Mouse (Mus musculus): ENCODE results near the gene Gstp2. TPM values are rescaled to one million over a fixed set of nuclear protein-coding genes. Genes with fewer than 3 reads are reported as not detected.
"Not testable (repeated sequence)": the region's sequence is repeated elsewhere in the genome, so short reads cannot be mapped to it uniquely, and the experiment has no call there.

The Gstp2 gene
- polyA plus RNA-seq, 1 experiment from 2014 or later: 8.3 TPM

DNA sequence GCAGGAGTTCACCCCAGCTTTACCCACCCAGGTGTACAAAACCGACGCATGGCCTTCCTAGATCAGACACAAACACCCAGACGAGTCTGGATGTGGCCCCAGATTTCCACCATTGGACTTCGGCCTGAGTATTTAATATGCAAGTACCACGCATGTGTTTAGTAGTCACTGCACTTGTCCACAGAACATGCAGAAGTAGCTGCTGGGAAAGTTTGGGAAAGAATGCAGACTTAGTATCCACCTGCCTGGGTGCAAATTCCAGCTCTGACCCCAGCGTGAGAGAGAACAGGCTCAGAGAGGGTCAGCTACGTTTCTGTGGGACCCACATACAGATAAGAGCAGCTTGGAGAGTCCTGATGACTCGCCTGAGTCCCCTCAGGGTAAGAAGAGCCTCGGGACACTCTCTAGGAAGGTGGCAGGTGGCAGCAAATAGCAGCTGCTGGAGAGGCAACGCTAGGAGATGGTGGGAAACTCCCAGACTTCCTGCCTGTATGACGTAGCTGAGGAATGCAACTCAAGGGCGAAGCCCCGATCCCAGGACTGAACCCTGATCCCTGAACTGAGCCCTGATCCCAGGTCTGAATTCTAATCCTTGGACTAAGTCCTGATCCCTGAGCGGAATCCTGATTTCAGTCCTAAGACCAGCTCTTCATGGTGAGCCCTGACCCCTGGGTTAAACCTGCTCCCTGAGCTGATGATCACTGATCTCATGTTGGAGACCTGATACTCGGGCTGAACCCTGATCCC lies 10.3 kb upstream of the Gstp2 start:
- Histone ChIP-seq H3K36me3 (no peaks in the 10 kb centered on the region), H3K4me1 (no peaks in the 10 kb centered on the region), H3K9ac (no peak overlapping the region), H3K27me3 (no peaks in the 10 kb centered on the region), H3K4me2 (replicated peaks) (no peak overlapping the region), H3K4me3 (no peak overlapping the region), H3K27ac (no peak overlapping the region), H3K9me3 (replicated peaks) (no peaks in the 10 kb centered on the region)
- WGBS: 65% methylated on average over 15 of the region's 15 CpGs
- no peak for ATAC-seq (ENCODE audit: low FRiP score)

DNA sequence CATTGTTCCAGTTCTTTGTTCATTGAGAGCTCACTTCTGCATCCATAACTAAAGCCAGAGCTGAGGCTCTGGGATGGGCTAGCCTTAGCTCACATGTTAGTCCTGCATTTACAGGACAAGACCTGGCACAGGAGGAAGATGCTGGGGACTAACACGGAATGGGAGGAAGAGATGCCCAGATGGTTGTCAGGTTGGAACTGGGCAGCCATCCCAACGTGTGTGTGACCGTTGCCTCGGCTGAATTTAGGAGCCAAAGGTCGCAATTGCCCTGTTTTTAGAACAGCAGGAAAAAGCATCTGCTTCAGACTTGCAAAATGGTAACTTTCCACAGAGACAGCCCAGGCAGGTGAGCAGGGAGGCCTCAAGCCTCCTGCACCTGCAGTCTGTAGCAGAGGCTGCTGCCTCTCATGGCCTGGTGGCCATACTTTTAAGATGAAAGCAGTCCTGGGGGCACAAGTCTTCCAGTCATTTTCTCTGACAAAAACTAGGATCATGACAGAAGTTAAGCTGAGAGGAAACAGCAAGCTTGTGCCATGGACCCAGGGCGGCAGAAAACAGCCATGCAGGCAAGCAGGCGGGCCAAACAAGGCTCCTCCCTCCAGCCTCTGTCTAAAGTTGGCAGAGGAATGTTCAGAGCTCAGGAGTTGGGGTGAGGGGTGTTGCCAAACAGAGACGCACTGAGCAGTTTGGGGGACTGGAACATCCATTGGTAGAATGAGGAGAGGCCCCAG lies 9.6 kb upstream of the Gstp2 start:
- H3K4me1 ChIP-seq: no peaks in the 10 kb centered on the region
- H3K4me3 ChIP-seq: no peak overlapping the region
- H3K4me2 ChIP-seq (replicated peaks): no peak overlapping the region
- no peaks in the 10 kb centered on the region for H3K9me3 ChIP-seq (replicated peaks)
- 73% methylated on average over 8 of the region's 8 CpGs for WGBS
- no peaks in the 10 kb centered on the region for H3K36me3 ChIP-seq
- ATAC-seq (ENCODE audit: low FRiP score): no peak
- no peak overlapping the region for H3K27ac ChIP-seq
- H3K9ac ChIP-seq: no peak overlapping the region
- no peaks in the 10 kb centered on the region for H3K27me3 ChIP-seq

DNA sequence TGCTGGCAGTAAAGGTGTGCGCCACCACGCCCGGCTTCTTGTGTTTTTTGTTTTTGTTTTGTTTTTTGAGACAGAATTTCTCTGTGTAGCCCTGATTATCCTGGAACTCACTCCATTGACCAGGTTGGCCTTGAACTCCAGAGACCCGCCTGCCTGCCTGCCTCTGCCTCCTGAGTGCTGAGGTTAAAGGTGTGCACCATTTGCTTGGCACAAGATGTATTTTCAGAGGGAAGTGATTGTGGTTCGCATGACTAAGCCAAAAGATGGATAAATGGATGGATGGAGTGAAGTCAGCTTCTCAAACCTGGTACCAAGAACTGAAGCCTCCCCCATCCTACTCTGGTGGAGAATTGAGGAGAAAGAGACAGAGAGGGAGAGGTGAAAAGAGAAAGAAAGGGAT lies 8.8 kb upstream of the Gstp2 start:
- no peak for ATAC-seq (ENCODE audit: low FRiP score)
- 86% methylated on average over 5 of the region's 5 CpGs for WGBS

DNA sequence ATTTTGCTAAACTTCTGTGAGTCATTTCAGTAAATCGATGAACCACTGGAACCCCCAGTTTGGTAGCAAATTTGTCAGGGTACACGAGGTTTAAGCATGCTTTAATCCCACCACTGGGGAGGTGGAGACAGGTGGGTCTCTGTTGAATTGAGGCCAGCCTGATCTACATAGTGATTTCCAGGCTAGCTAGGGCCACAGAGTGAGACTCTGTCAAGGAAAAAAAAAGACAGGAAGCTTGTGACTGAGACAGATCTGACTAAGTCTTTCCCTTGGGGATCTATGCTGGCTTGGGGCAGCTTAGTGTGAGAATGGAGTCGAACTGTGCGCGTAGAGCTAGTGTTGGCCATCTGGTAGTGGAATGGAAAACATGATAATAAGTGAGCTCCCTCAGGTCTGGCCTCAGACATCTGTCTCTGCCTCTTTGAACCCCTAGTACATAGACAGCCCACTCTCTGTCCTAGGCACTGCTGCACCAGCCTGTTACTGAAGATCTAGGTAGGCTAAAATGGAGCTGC lies 6.8 kb upstream of the Gstp2 start:
- H3K9ac ChIP-seq: no peak overlapping the region
- ATAC-seq (ENCODE audit: low FRiP score): no peak
- H3K27ac ChIP-seq: no peak overlapping the region
- no peaks in the 10 kb centered on the region for H3K9me3 ChIP-seq (replicated peaks)
- no peak overlapping the region for H3K4me3 ChIP-seq
- H3K4me1 ChIP-seq: no peaks in the 10 kb centered on the region
- 79% methylated on average over 5 of the region's 5 CpGs for WGBS
- H3K4me2 ChIP-seq (replicated peaks): no peak overlapping the region
- H3K27me3 ChIP-seq: no peaks in the 10 kb centered on the region
- no peaks in the 10 kb centered on the region for H3K36me3 ChIP-seq

More for the DNA sequence above, 8.8 kb upstream of the Gstp2 start:
- Histone ChIP-seq H3K36me3 (no peaks in the 10 kb centered on the region), H3K9ac (no peak overlapping the region), H3K27ac (no peak overlapping the region), H3K4me3 (no peak overlapping the region), H3K27me3 (no peaks in the 10 kb centered on the region), H3K9me3 (replicated peaks) (no peaks in the 10 kb centered on the region), H3K4me1 (no peaks in the 10 kb centered on the region), H3K4me2 (replicated peaks) (no peak overlapping the region)

DNA sequence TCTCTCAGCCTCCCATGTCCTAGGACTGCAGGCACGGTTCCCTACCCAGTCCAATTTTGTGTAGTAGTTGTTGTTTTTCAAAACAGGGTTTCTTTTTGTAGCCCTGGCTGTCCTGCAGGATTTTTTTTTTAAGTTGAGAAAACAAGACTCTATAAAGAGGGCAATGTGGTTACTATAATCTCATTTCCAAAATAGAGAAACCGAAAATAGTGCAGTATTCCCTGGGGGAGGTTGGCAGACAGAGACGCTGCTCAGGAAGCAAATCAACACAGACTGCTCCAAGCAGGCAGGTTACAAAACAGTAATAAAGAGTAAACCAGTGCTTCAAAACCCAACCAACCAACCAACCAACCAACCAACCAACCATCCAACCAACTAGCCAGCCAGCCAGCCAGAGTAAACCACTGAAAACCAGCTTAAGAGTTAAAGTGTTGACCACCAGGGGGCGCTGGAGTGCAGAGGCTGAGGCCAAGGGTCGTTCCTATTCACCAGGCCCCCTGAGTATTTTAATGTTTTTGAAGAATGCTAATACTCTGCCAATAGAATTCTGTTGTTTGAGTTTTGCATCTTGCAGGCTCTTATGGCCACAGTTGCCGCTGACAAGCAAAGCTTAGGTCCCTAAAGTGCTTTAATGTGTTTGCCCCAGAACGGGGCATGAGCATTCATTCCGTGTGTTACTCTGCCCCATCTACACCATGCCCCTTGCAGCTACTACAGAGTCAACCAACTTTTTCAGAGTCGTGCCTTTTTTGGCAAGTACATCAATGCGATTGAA lies 6.1 kb upstream of the Gstp2 start:
- no peaks in the 10 kb centered on the region for H3K36me3 ChIP-seq
- H3K27ac ChIP-seq: no peak overlapping the region
- no peak overlapping the region for H3K9ac ChIP-seq
- H3K4me1 ChIP-seq: no peaks in the 10 kb centered on the region
- ATAC-seq (ENCODE audit: low FRiP score): no peak
- no peak overlapping the region for H3K4me2 ChIP-seq (replicated peaks)
- no peak overlapping the region for H3K4me3 ChIP-seq
- H3K27me3 ChIP-seq: no peaks in the 10 kb centered on the region
- H3K9me3 ChIP-seq (replicated peaks): no peaks in the 10 kb centered on the region
- 51% methylated on average over 10 of the region's 10 CpGs for WGBS

DNA sequence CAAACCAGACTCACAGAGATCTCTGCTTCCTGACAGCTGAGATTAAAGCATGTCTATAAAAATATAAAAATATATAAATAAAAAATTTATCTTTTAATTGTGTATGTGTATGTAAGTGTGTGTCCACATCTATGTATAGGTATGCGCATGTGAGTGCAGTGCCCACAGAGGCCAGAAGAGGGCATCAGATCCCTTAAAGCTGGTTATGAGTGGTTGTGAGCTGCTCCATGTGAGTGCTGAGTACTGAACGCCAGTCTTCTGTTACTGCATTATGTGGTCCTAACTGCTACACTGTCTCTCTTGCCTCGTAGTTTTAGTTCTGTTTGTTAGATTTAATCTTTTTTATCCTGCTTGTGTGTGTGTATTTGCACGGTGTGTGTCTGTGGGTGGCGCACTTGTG lies 5.2 kb upstream of the Gstp2 start:
- H3K27ac ChIP-seq: no peak overlapping the region
- 96% methylated on average over 5 of the region's 5 CpGs for WGBS

DNA sequence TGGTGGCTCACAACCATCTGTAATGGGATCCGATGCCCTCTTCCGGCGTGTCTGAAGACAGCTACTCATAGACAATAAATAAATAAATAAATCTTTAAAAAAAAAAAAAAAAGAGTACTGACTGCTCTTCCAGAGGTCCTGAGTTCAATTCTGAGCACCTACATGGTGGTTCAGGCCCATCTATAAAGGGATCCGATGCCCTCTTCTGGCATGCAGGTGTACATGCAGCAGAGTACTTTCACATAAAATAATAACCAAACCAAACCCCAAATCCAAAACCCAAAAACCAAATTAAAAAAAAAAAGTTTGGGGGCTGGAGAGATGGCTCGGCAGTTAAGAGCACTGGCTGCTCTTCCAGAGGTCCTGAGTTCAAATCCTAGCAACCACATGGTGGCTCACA lies 3.2 kb upstream of the Gstp2 start:
- H3K9me3 ChIP-seq (replicated peaks); H3K36me3 ChIP-seq; H3K4me3 ChIP-seq; H3K27me3 ChIP-seq; H3K27ac ChIP-seq; H3K9ac ChIP-seq; ATAC-seq (ENCODE audit: low FRiP score); H3K4me2 ChIP-seq (replicated peaks); H3K4me1 ChIP-seq: not testable (repeated sequence)
- 82% methylated on average over 5 of the region's 5 CpGs for WGBS

More for the DNA sequence above, 5.2 kb upstream of the Gstp2 start:
- no peak for ATAC-seq (ENCODE audit: low FRiP score)
- no peak overlapping the region for H3K9ac ChIP-seq
- H3K4me3 ChIP-seq: no peak overlapping the region
- H3K36me3 ChIP-seq: no peaks in the 10 kb centered on the region
- H3K4me2 ChIP-seq (replicated peaks): no peak overlapping the region
- no peaks in the 10 kb centered on the region for H3K27me3 ChIP-seq
- no peaks in the 10 kb centered on the region for H3K4me1 ChIP-seq
- H3K9me3 ChIP-seq (replicated peaks): no peaks in the 10 kb centered on the region

DNA sequence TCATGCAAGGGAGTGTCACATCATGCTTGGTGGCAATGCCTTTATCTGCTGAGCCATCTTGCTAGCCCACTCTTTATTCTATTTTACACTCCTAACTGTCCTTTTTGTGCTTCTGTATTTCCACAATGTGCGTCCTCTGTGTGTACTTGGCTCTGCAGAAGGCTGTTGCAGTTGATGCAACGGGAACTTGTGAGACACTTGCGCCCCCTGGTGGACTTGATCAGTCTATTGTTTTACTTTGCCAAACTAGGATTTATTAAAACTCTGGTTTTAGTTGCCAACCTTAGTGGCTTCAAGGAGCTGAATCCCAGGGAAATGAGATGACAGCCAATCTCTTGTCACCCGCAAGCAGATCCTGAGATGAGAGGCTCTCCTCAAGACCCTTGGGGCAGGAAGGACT lies 2.0 kb upstream of the Gstp2 start:
- ATAC-seq (ENCODE audit: low FRiP score): no peak
- Histone ChIP-seq H3K36me3 (no peaks in the 10 kb centered on the region), H3K9ac (no peak overlapping the region), H3K9me3 (replicated peaks) (no peaks in the 10 kb centered on the region), H3K4me3 (no peak overlapping the region), H3K4me2 (replicated peaks) (no peak overlapping the region), H3K4me1 (no peaks in the 10 kb centered on the region), H3K27me3 (no peaks in the 10 kb centered on the region; the same call in 1 of the 2 replicates), H3K27ac (no peak overlapping the region)
- 16% methylated on average over 4 of the region's 4 CpGs for WGBS

DNA sequence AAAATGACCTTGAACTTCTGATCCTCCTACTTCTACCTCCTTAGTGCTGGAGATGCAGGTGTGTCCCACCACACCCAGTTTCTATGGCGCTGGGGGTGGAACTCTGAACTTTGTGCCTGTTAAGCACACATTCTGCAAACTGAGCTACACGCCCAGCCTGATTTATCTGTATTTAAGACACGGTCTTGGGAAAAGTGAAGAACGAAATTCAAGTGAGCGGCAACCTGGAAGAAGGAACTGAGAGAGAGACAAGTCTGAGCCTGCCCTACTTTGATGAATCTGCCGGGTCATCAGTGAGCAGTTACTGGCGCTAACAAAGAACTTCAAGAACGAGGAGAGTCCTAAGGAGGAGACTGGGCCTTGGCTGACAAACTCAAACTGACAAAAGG lies 1.0 kb upstream of the Gstp2 start:
- WGBS: 87% methylated on average over 8 of the region's 8 CpGs
- Histone ChIP-seq H3K27ac (no peak overlapping the region), H3K4me3 (no peak overlapping the region), H3K9ac (no peak overlapping the region), H3K4me1 (no peaks in the 10 kb centered on the region), H3K9me3 (replicated peaks) (no peaks in the 10 kb centered on the region), H3K27me3 (no peaks in the 10 kb centered on the region; the same call in 1 of the 2 replicates), H3K36me3 (no peaks in the 10 kb centered on the region), H3K4me2 (replicated peaks) (no peak overlapping the region)
- no peak for ATAC-seq (ENCODE audit: low FRiP score)

DNA sequence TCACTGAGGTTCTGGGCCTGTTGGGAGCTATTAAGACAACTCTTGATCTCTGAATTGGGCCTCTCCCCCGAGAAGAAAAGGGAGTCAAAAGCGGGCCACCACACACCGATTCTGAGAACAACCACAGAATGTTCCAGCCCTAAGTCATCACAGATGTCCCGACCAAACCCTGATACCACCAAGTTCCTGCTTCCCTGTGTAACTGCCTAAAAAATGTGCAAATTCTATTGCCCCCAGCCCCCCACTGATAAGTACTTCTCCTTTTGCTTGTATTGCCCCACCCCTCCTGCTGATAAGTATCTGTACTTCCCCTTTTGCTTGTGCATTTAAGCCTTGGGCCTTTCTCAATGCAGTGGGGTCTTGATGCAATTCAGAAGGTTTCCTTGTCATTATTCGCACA lies 1.7 kb downstream of the Gstp2 start:
- WGBS: 92% methylated on average over 5 of the region's 5 CpGs
- not testable (repeated sequence) for ATAC-seq (ENCODE audit: low FRiP score); H3K4me3 ChIP-seq

DNA sequence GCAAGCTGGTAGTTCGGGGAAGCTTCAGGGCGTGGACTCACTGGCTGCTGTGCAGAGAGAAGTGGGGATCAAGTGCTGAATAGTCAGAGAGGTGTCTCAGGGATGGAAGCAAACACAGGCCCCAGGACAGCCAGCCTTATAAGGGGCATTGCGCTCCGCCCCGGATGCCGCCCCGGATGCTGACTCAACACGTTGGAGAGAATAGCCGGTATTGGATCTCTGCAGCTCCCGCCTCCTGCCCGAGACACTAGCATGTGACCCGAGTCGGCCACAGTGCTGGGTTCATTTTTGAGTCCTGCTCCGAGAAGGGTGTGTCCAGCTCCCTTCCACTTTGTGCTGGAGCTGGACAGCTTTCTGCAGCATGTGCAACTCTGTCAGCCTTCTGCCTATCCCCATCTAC lies 3.7 kb downstream of the Gstp2 start:
- Histone ChIP-seq H3K27ac (no peak overlapping the region), H3K27me3 (no peaks in the 10 kb centered on the region; the same call in 1 of the 2 replicates), H3K4me2 (replicated peaks) (no peak overlapping the region), H3K9me3 (replicated peaks) (no peaks in the 10 kb centered on the region), H3K9ac (no peak overlapping the region), H3K4me1 (peaks cover 11% of the 10 kb centered on the region), H3K36me3 (no peaks in the 10 kb centered on the region), H3K4me3 (no peak overlapping the region)
- 71% methylated on average over 14 of the region's 14 CpGs for WGBS
- ATAC-seq (ENCODE audit: low FRiP score): no peak

More for the DNA sequence above, 1.7 kb downstream of the Gstp2 start:
- H3K4me2 ChIP-seq (replicated peaks); H3K4me1 ChIP-seq; H3K27ac ChIP-seq; H3K9me3 ChIP-seq (replicated peaks); H3K36me3 ChIP-seq; H3K27me3 ChIP-seq; H3K9ac ChIP-seq: not testable (repeated sequence)

DNA sequence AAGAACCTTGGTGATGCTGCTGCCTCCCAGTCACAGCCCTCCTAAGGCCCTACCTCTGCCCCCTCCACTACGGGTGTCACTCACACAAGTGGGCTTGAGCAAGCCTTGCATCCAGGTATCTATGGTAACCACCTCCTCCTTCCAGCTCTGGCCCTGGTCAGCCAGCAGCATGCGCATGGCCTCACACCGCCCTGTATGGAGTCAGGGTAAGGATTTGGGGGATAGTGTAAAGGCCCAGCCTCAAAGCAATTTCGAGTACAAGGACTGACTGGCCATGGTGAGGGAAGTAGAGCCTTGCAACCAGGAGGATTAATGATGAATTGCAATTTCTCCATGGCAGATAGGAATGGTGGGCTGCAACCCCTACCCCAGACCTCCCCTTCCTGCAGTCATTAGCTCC lies 4.3 kb downstream of the Gstp2 start:
- H3K9me3 ChIP-seq (replicated peaks); ATAC-seq (ENCODE audit: low FRiP score); H3K27ac ChIP-seq; H3K4me2 ChIP-seq (replicated peaks); H3K36me3 ChIP-seq; H3K4me3 ChIP-seq; H3K9ac ChIP-seq; H3K27me3 ChIP-seq: not testable (repeated sequence)
- peaks cover 14% of the 10 kb centered on the region for H3K4me1 ChIP-seq
- WGBS: 85% methylated on average over 3 of the region's 4 CpGs

Measured in hindbrain, embryonic 12.5 days (tissue).